Mouse (Mus musculus) hindbrain, embryonic 13.5 days (tissue): ENCODE results near the gene Siah1a. TPM values are rescaled to one million over a fixed set of nuclear protein-coding genes. Genes with fewer than 3 reads are reported as not detected.

Source experiments
- ATAC-seq: fragments of 200-750 bp; cut with Nextera tagmentation; 2 replicates; pipeline ENCODE4 v1.8.0; 2017; ENCODE audit warnings: moderate TSS enrichment; ENCODE audit not compliant: low FRiP score
- H3K27ac ChIP-seq: fragments of 300-500 bp; sonication (generic); 2 replicates; pipeline ENCODE4 v1.5.1; 2015; ENCODE audit warnings: inconsistent platforms, mild to moderate bottlenecking, moderate library complexity
- H3K27me3 ChIP-seq: fragments of 300-500 bp; sonication (generic); 2 replicates; pipeline ENCODE4 v1.6.1; 2015; ENCODE audit warnings: mild to moderate bottlenecking, inconsistent platforms
- H3K36me3 ChIP-seq: fragments of 300-500 bp; sonication (generic); 2 replicates; pipeline ENCODE4 v1.6.1; 2015; ENCODE audit warnings: mild to moderate bottlenecking, inconsistent platforms
- H3K4me1 ChIP-seq: fragments of 300-500 bp; sonication (generic); replicated peaks from 2 replicates; pipeline ENCODE4 v1.6.1; 2015; ENCODE audit warnings: inconsistent platforms
- H3K4me2 ChIP-seq: fragments of 300-500 bp; sonication (generic); 2 replicates; pipeline ENCODE4 v1.6.1; 2015; ENCODE audit warnings: inconsistent platforms, mild to moderate bottlenecking, moderate library complexity
- H3K4me3 ChIP-seq: fragments of 300-500 bp; sonication (generic); 2 replicates; pipeline ENCODE4 v1.5.1; 2015; ENCODE audit warnings: mild to moderate bottlenecking, inconsistent platforms
- H3K9ac ChIP-seq: fragments of 300-500 bp; sonication (generic); 2 replicates; pipeline ENCODE4 v1.6.1; 2015; ENCODE audit warnings: mild to moderate bottlenecking, inconsistent platforms
- H3K9me3 ChIP-seq: fragments of 300-500 bp; sonication (generic); 2 replicates; pipeline ENCODE4 v1.6.1; 2016; ENCODE audit warnings: inconsistent platforms
- whole genome bisulfite sequencing: fragments of 180-500 bp; shearing (Covaris S2); methylation state at CpG from one replicate; pipeline ENCODE4 v1.1.7; 2015; 5-methylcytosine and 5-hydroxymethylcytosine counted together
- polyA plus RNA-seq: library from polyadenylated mRNA; unstranded; fragments of >200 nt; fragmentation: Nextera tagmentation; extraction: Ambion mirVana; gene quantifications from 2 replicates; pipeline ENCODE4 v1.2.1, GENCODE M21; 2015

The Siah1a gene
- polyA plus RNA-seq: 85.7 and 88.6 TPM in 2 replicates

- WGBS: 0% methylated on average over 61 of the region's 88 CpGs
- peak within 1 kb of the TSS; percentile 98 for H3K9ac ChIP-seq
- H3K4me2 ChIP-seq: peak within 1 kb of the TSS; percentile 78
- H3K4me1 ChIP-seq: peaks cover 40% of the 10 kb centered on the region
- no peaks in the 10 kb centered on the region for H3K36me3 ChIP-seq
- H3K4me3 ChIP-seq: peak within 1 kb of the TSS; percentile 85
- no peaks in the 10 kb centered on the region for H3K9me3 ChIP-seq
- no peaks in the 10 kb centered on the region for H3K27me3 ChIP-seq
- H3K27ac ChIP-seq: peak within 1 kb of the TSS; percentile 99
- peak; percentile 84 for ATAC-seq
Measured at GRCm38 (mm10) chr8:86745221-86745934, at the start of gene Siah1a, which contains the start of gene Gm10638. TSS of gene Siah1a (minus strand) at chr8:86745934. TSS of gene Gm10638 (plus strand) at chr8:86745699.

- H3K9ac ChIP-seq: no peak overlapping the region
- no peak for ATAC-seq
- H3K4me3 ChIP-seq: no peak overlapping the region
- H3K36me3 ChIP-seq: no peaks in the 10 kb centered on the region
- 56% methylated on average over 6 of the region's 6 CpGs for WGBS
- no peaks in the 10 kb centered on the region for H3K9me3 ChIP-seq
- no peak overlapping the region for H3K4me2 ChIP-seq
- H3K4me1 ChIP-seq: peaks cover 8% of the 10 kb centered on the region
- no peak overlapping the region for H3K27ac ChIP-seq
- no peaks in the 10 kb centered on the region for H3K27me3 ChIP-seq
Measured at GRCm38 (mm10) chr8:86794716-86795115, 49.0 kb upstream of the Siah1a start.

GRCm38 (mm10) chr8:86791542-86791941 is 45.8 kb upstream of the Siah1a start:
- peaks cover 6% of the 10 kb centered on the region for H3K4me1 ChIP-seq
- no peaks in the 10 kb centered on the region for H3K36me3 ChIP-seq
- WGBS: 90% methylated on average over 6 of the region's 6 CpGs
- H3K4me3 ChIP-seq: no peak overlapping the region
- no peak overlapping the region for H3K27ac ChIP-seq
- H3K9me3 ChIP-seq: no peaks in the 10 kb centered on the region
- no peak for ATAC-seq
- H3K27me3 ChIP-seq: no peaks in the 10 kb centered on the region
- no peak overlapping the region for H3K9ac ChIP-seq
- no peak overlapping the region for H3K4me2 ChIP-seq

GRCm38 (mm10) chr8:86789576-86789975 is 43.8 kb upstream of the Siah1a start:
- Histone ChIP-seq H3K9ac (no peak overlapping the region), H3K4me2 (no peak overlapping the region), H3K4me1 (peaks cover 6% of the 10 kb centered on the region), H3K36me3 (no peaks in the 10 kb centered on the region), H3K27ac (no peak overlapping the region), H3K9me3 (no peaks in the 10 kb centered on the region), H3K27me3 (no peaks in the 10 kb centered on the region), H3K4me3 (no peak overlapping the region)
- WGBS: 82% methylated on average over 1 of the region's 1 CpGs
- no peak for ATAC-seq

GRCm38 (mm10) chr8:86787891-86788420 is 42.2 kb upstream of the Siah1a start:
- no peak overlapping the region for H3K27ac ChIP-seq
- peaks cover 6% of the 10 kb centered on the region for H3K4me1 ChIP-seq
- no peak overlapping the region for H3K4me2 ChIP-seq
- H3K9ac ChIP-seq: no peak overlapping the region
- no peaks in the 10 kb centered on the region for H3K9me3 ChIP-seq
- no peak for ATAC-seq
- no peaks in the 10 kb centered on the region for H3K36me3 ChIP-seq
- no peak overlapping the region for H3K4me3 ChIP-seq
- H3K27me3 ChIP-seq: no peaks in the 10 kb centered on the region
- 79% methylated on average over 12 of the region's 12 CpGs for WGBS

- ATAC-seq: no peak
- no peak overlapping the region for H3K4me3 ChIP-seq
- no peak overlapping the region for H3K9ac ChIP-seq
- H3K4me2 ChIP-seq: no peak overlapping the region
- no peaks in the 10 kb centered on the region for H3K36me3 ChIP-seq
- no peak overlapping the region for H3K27ac ChIP-seq
- WGBS: 62% methylated on average over 5 of the region's 5 CpGs
- no peaks in the 10 kb centered on the region for H3K27me3 ChIP-seq
- H3K4me1 ChIP-seq: peaks cover 6% of the 10 kb centered on the region
- no peaks in the 10 kb centered on the region for H3K9me3 ChIP-seq
Measured at GRCm38 (mm10) chr8:86786498-86786897, 40.8 kb upstream of the Siah1a start.

- no peaks in the 10 kb centered on the region for H3K36me3 ChIP-seq
- 91% methylated on average over 8 of the region's 8 CpGs for WGBS
Measured at GRCm38 (mm10) chr8:86781094-86781493, 35.4 kb upstream of the Siah1a start.

GRCm38 (mm10) chr8:86779207-86779606 is 33.5 kb upstream of the Siah1a start:
- H3K4me2 ChIP-seq: no peak overlapping the region
- no peak overlapping the region for H3K4me3 ChIP-seq
- 90% methylated on average over 8 of the region's 8 CpGs for WGBS
- ATAC-seq: no peak
- no peaks in the 10 kb centered on the region for H3K36me3 ChIP-seq
- no peaks in the 10 kb centered on the region for H3K4me1 ChIP-seq
- no peaks in the 10 kb centered on the region for H3K27me3 ChIP-seq
- H3K9ac ChIP-seq: no peak overlapping the region
- no peak overlapping the region for H3K27ac ChIP-seq
- H3K9me3 ChIP-seq: no peaks in the 10 kb centered on the region

More at GRCm38 (mm10) chr8:86781094-86781493, 35.4 kb upstream of the Siah1a start:
- H3K4me2 ChIP-seq: no peak overlapping the region
- H3K4me3 ChIP-seq: no peak overlapping the region
- H3K4me1 ChIP-seq: no peaks in the 10 kb centered on the region
- H3K9ac ChIP-seq: no peak overlapping the region
- H3K27ac ChIP-seq: no peak overlapping the region
- no peaks in the 10 kb centered on the region for H3K27me3 ChIP-seq
- H3K9me3 ChIP-seq: no peaks in the 10 kb centered on the region
- no peak for ATAC-seq

GRCm38 (mm10) chr8:86769945-86770715 is 24.4 kb upstream of the Siah1a start:
- no peak for ATAC-seq
- H3K27ac ChIP-seq: no peak overlapping the region
- 90% methylated on average over 1 of the region's 1 CpGs for WGBS
- H3K4me2 ChIP-seq: no peak overlapping the region
- no peaks in the 10 kb centered on the region for H3K36me3 ChIP-seq
- H3K4me3 ChIP-seq: no peak overlapping the region
- H3K4me1 ChIP-seq: no peaks in the 10 kb centered on the region
- H3K9ac ChIP-seq: no peak overlapping the region
- no peaks in the 10 kb centered on the region for H3K9me3 ChIP-seq
- no peaks in the 10 kb centered on the region for H3K27me3 ChIP-seq

- no peak overlapping the region for H3K4me2 ChIP-seq
- no peaks in the 10 kb centered on the region for H3K27me3 ChIP-seq
- no peaks in the 10 kb centered on the region for H3K4me1 ChIP-seq
- ATAC-seq: no peak
- WGBS: 88% methylated on average over 5 of the region's 5 CpGs
- no peaks in the 10 kb centered on the region for H3K36me3 ChIP-seq
- no peak overlapping the region for H3K27ac ChIP-seq
- H3K9me3 ChIP-seq: no peaks in the 10 kb centered on the region
- H3K9ac ChIP-seq: no peak overlapping the region
- H3K4me3 ChIP-seq: no peak overlapping the region
Measured at GRCm38 (mm10) chr8:86768499-86768898, 22.8 kb upstream of the Siah1a start.

GRCm38 (mm10) chr8:86766548-86767211 is 20.9 kb upstream of the Siah1a start:
- Histone ChIP-seq H3K27ac (no peak overlapping the region), H3K27me3 (no peaks in the 10 kb centered on the region), H3K9me3 (no peaks in the 10 kb centered on the region), H3K4me2 (no peak overlapping the region), H3K4me1 (no peaks in the 10 kb centered on the region), H3K36me3 (no peaks in the 10 kb centered on the region), H3K4me3 (no peak overlapping the region), H3K9ac (no peak overlapping the region)
- 87% methylated on average over 9 of the region's 9 CpGs for WGBS
- ATAC-seq: no peak

GRCm38 (mm10) chr8:86765669-86766068 is 19.9 kb upstream of the Siah1a start:
- no peak overlapping the region for H3K27ac ChIP-seq

More at GRCm38 (mm10) chr8:86765669-86766068, 19.9 kb upstream of the Siah1a start:
- 95% methylated on average over 8 of the region's 8 CpGs for WGBS
- no peaks in the 10 kb centered on the region for H3K9me3 ChIP-seq
- ATAC-seq: no peak
- no peaks in the 10 kb centered on the region for H3K27me3 ChIP-seq
- no peak overlapping the region for H3K4me3 ChIP-seq
- H3K4me1 ChIP-seq: no peaks in the 10 kb centered on the region
- no peaks in the 10 kb centered on the region for H3K36me3 ChIP-seq
- no peak overlapping the region for H3K9ac ChIP-seq
- H3K4me2 ChIP-seq: no peak overlapping the region
